Mouse (Mus musculus) intestine, embryonic 15.5 days (tissue): ENCODE measurements around the gene Metap1d. TPM values are rescaled to one million over a fixed set of nuclear protein-coding genes. Genes with fewer than 3 reads are reported as not detected.

Source experiments
- ATAC-seq: fragments of 200-750 bp; cut with Nextera tagmentation; 2 replicates; pipeline ENCODE4 v1.8.0; 2017; ENCODE audit warnings: moderate TSS enrichment, moderate library complexity
- H3K27ac ChIP-seq: fragments of 300-500 bp; sonication (generic); 2 replicates; pipeline ENCODE4 v1.5.1; 2015; ENCODE audit warnings: mild to moderate bottlenecking, inconsistent platforms
- H3K27me3 ChIP-seq: fragments of 300-500 bp; sonication (generic); replicated peaks from 2 replicates; pipeline ENCODE4 v1.6.1; 2015; ENCODE audit warnings: inconsistent platforms
- H3K36me3 ChIP-seq: fragments of 300-500 bp; sonication (generic); 2 replicates; pipeline ENCODE4 v1.6.1; 2015; ENCODE audit warnings: inconsistent platforms
- H3K4me1 ChIP-seq: fragments of 300-500 bp; sonication (generic); replicated peaks from 2 replicates; pipeline ENCODE4 v1.6.1; 2015; ENCODE audit warnings: inconsistent platforms
- H3K4me2 ChIP-seq: fragments of 300-500 bp; sonication (generic); replicated peaks from 2 replicates; pipeline ENCODE4 v1.6.1; 2015; ENCODE audit warnings: mild to moderate bottlenecking, inconsistent platforms
- H3K4me3 ChIP-seq: fragments of 300-500 bp; sonication (generic); replicated peaks from 2 replicates; pipeline ENCODE4 v1.5.1; 2015; ENCODE audit warnings: inconsistent platforms
- H3K9ac ChIP-seq: fragments of 300-500 bp; sonication (generic); 2 replicates; pipeline ENCODE4 v1.6.1; 2015; ENCODE audit warnings: inconsistent platforms
- H3K9me3 ChIP-seq: fragments of 300-500 bp; sonication (generic); 2 replicates; pipeline ENCODE4 v1.6.1; 2016; ENCODE audit warnings: inconsistent platforms
- WGBS: fragments of 180-500 bp; shearing (Covaris S2); methylation state at CpG from one replicate; pipeline ENCODE4 v1.1.7; 2015; 5-methylcytosine and 5-hydroxymethylcytosine counted together
- polyA plus RNA-seq: library from polyadenylated mRNA; unstranded; fragments of >200 nt; fragmentation: Nextera tagmentation; extraction: Ambion mirVana; gene quantifications from 2 replicates; pipeline ENCODE4 v1.2.1, GENCODE M21; 2015

Metap1d gene
- 31.9 and 32.9 TPM in 2 replicates for polyA plus RNA-seq

- H3K9ac ChIP-seq = peak within 1 kb of the TSS; percentile 50
- no peaks in the 10 kb centered on the region for H3K27me3 ChIP-seq
- H3K4me3 ChIP-seq = peak within 1 kb of the TSS; percentile 57
- no peaks in the 10 kb centered on the region for H3K36me3 ChIP-seq
- no peaks in the 10 kb centered on the region for H3K9me3 ChIP-seq
- under 1% methylated on average over 61 of the region's 61 CpGs for WGBS
- no peaks in the 10 kb centered on the region for H3K4me1 ChIP-seq
- ATAC-seq = peak; percentile 99
- peak within 1 kb of the TSS; percentile 84 for H3K4me2 ChIP-seq
- H3K27ac ChIP-seq = no peak within 1 kb of the TSS
These were observed at the start of gene Metap1d for GRCm38 (mm10) chr2:71453161-71453916. Metap1d (plus strand) TSS chr2:71453276.

GRCm38 (mm10) chr2:71405613-71406012 lies 47.5 kb upstream of the Metap1d start:
- 88% methylated on average over 1 of the region's 1 CpGs for WGBS
- Histone ChIP-seq H3K27ac (no peak overlapping the region), H3K4me1 (no peaks in the 10 kb centered on the region), H3K36me3 (no peaks in the 10 kb centered on the region), H3K9ac (no peak overlapping the region), H3K4me3 (no peak overlapping the region), H3K4me2 (no peak overlapping the region), H3K27me3 (no peaks in the 10 kb centered on the region), H3K9me3 (no peaks in the 10 kb centered on the region)
- no peak for ATAC-seq

- H3K9me3 ChIP-seq = no peaks in the 10 kb centered on the region
- H3K4me1 ChIP-seq = no peaks in the 10 kb centered on the region
- no peak overlapping the region for H3K9ac ChIP-seq
- no peak overlapping the region for H3K4me2 ChIP-seq
- no peaks in the 10 kb centered on the region for H3K27me3 ChIP-seq
- 87% methylated on average over 3 of the region's 3 CpGs for WGBS
- no peak overlapping the region for H3K4me3 ChIP-seq
- peaks cover 5% of the 10 kb centered on the region; the same call in 1 of the 2 replicates for H3K36me3 ChIP-seq
- H3K27ac ChIP-seq = no peak overlapping the region
- ATAC-seq = no peak
These were observed 34.3 kb upstream of the Metap1d start for GRCm38 (mm10) chr2:71418760-71419280.

- ATAC-seq = no peak
- no peak overlapping the region for H3K9ac ChIP-seq
- H3K27ac ChIP-seq = no peak overlapping the region
- H3K27me3 ChIP-seq = no peaks in the 10 kb centered on the region
- no peak overlapping the region for H3K4me3 ChIP-seq
- 90% methylated on average over 3 of the region's 3 CpGs for WGBS
- peaks cover 5% of the 10 kb centered on the region; the same call in 1 of the 2 replicates for H3K36me3 ChIP-seq
- H3K4me1 ChIP-seq = no peaks in the 10 kb centered on the region
- no peaks in the 10 kb centered on the region for H3K9me3 ChIP-seq
- no peak overlapping the region for H3K4me2 ChIP-seq
These were observed 33.7 kb upstream of the Metap1d start for GRCm38 (mm10) chr2:71419408-71419807.

- Histone ChIP-seq H3K4me1 (no peaks in the 10 kb centered on the region), H3K9ac (no peak overlapping the region), H3K9me3 (no peaks in the 10 kb centered on the region), H3K27ac (no peak overlapping the region), H3K4me2 (no peak overlapping the region), H3K27me3 (no peaks in the 10 kb centered on the region), H3K4me3 (no peak overlapping the region), H3K36me3 (peaks cover 5% of the 10 kb centered on the region; the same call in 1 of the 2 replicates)
- WGBS = 94% methylated on average over 9 of the region's 9 CpGs
- no peak for ATAC-seq
These were observed 32.1 kb upstream of the Metap1d start for GRCm38 (mm10) chr2:71420895-71421425.

- no peak overlapping the region for H3K4me2 ChIP-seq
- no peaks in the 10 kb centered on the region for H3K9me3 ChIP-seq
- peaks cover 5% of the 10 kb centered on the region; the same call in 1 of the 2 replicates for H3K36me3 ChIP-seq
- H3K9ac ChIP-seq = no peak overlapping the region
- H3K27ac ChIP-seq = no peak overlapping the region
- WGBS = 79% methylated on average over 4 of the region's 4 CpGs
- H3K4me3 ChIP-seq = no peak overlapping the region
- no peak for ATAC-seq
- no peaks in the 10 kb centered on the region for H3K4me1 ChIP-seq
- H3K27me3 ChIP-seq = no peaks in the 10 kb centered on the region
These were observed 28.5 kb upstream of the Metap1d start for GRCm38 (mm10) chr2:71424545-71424944.

- Histone ChIP-seq H3K27me3 (no peaks in the 10 kb centered on the region), H3K9ac (no peak overlapping the region), H3K4me3 (no peak overlapping the region), H3K4me2 (no peak overlapping the region), H3K36me3 (peaks cover 6% of the 10 kb centered on the region; the same call in 1 of the 2 replicates), H3K9me3 (no peaks in the 10 kb centered on the region), H3K27ac (no peak overlapping the region), H3K4me1 (no peaks in the 10 kb centered on the region)
- WGBS = 93% methylated on average over 3 of the region's 4 CpGs
- ATAC-seq = no peak
These were observed 17.6 kb upstream of the Metap1d start for GRCm38 (mm10) chr2:71435440-71435839.

GRCm38 (mm10) chr2:71443376-71443775 lies 9.7 kb upstream of the Metap1d start:
- H3K4me1 ChIP-seq = no peaks in the 10 kb centered on the region
- H3K4me3 ChIP-seq = no peak overlapping the region
- H3K36me3 ChIP-seq = 0 out of 2 replicates have a peak, but pooled peaks cover 3% of the 10 kb centered on the region
- no peak for ATAC-seq
- no peak overlapping the region for H3K27ac ChIP-seq
- WGBS = 36% methylated on average over 2 of the region's 2 CpGs
- H3K9me3 ChIP-seq = no peaks in the 10 kb centered on the region
- no peak overlapping the region for H3K4me2 ChIP-seq
- H3K27me3 ChIP-seq = no peaks in the 10 kb centered on the region
- H3K9ac ChIP-seq = no peak overlapping the region

- H3K27me3 ChIP-seq = no peaks in the 10 kb centered on the region
- H3K9ac ChIP-seq = no peak overlapping the region
- no peaks in the 10 kb centered on the region for H3K4me1 ChIP-seq
- H3K4me3 ChIP-seq = no peak overlapping the region
- no peak overlapping the region for H3K4me2 ChIP-seq
- H3K36me3 ChIP-seq = no peaks in the 10 kb centered on the region
- no peak for ATAC-seq
- WGBS = 65% methylated on average over 17 of the region's 17 CpGs
- H3K27ac ChIP-seq = no peak overlapping the region
- H3K9me3 ChIP-seq = no peaks in the 10 kb centered on the region
These were observed 7.4 kb upstream of the Metap1d start for GRCm38 (mm10) chr2:71445536-71446196.

GRCm38 (mm10) chr2:71449604-71450003 lies 3.5 kb upstream of the Metap1d start:
- WGBS = 6% methylated on average over 2 of the region's 2 CpGs
- Histone ChIP-seq H3K4me3 (no peak overlapping the region), H3K4me2 (no peak overlapping the region), H3K4me1 (no peaks in the 10 kb centered on the region), H3K36me3 (no peaks in the 10 kb centered on the region), H3K9ac (no peak overlapping the region), H3K27ac (no peak overlapping the region), H3K9me3 (no peaks in the 10 kb centered on the region), H3K27me3 (no peaks in the 10 kb centered on the region)
- ATAC-seq = no peak

- no peak overlapping the region for H3K9ac ChIP-seq
- no peaks in the 10 kb centered on the region for H3K9me3 ChIP-seq
- H3K36me3 ChIP-seq = no peaks in the 10 kb centered on the region
- 65% methylated on average over 5 of the region's 5 CpGs for WGBS
- no peak overlapping the region for H3K4me3 ChIP-seq
- H3K4me1 ChIP-seq = no peaks in the 10 kb centered on the region
- H3K27ac ChIP-seq = no peak overlapping the region
- ATAC-seq = no peak
- H3K4me2 ChIP-seq = no peak overlapping the region
- no peaks in the 10 kb centered on the region for H3K27me3 ChIP-seq
These were observed 1.3 kb upstream of the Metap1d start for GRCm38 (mm10) chr2:71451761-71452160.

GRCm38 (mm10) chr2:71453917-71454260 lies 813 bp downstream of the Metap1d start:
- no peak for ATAC-seq
- Histone ChIP-seq H3K27ac (no peak overlapping the region), H3K27me3 (no peaks in the 10 kb centered on the region), H3K4me3 (peak overlapping the region; percentile 57), H3K9me3 (no peaks in the 10 kb centered on the region), H3K4me2 (peak overlapping the region; percentile 84), H3K4me1 (no peaks in the 10 kb centered on the region), H3K9ac (no peak overlapping the region), H3K36me3 (no peaks in the 10 kb centered on the region)
- WGBS = 34% methylated on average over 4 of the region's 4 CpGs
